Mouse (Mus musculus) neural tube, embryonic 12.5 days (tissue): Measurements from ENCODE around the gene Bcar3. TPM values are rescaled to one million over a fixed set of nuclear protein-coding genes. Genes with fewer than 3 reads are reported as not detected.
A peak's percentile ranks its signal among the peaks of the same experiment; 100 is the strongest.

Experiments
- ATAC-seq: fragments of 200-750 bp; cut with Nextera tagmentation; 2 replicates; pipeline ENCODE4 v1.8.0; 2017; ENCODE audit warnings: low read depth, mild to moderate bottlenecking, moderate TSS enrichment, moderate library complexity; ENCODE audit not compliant: low FRiP score
- H3K27ac ChIP-seq: fragments of 300-500 bp; sonication (generic); 2 replicates; pipeline ENCODE4 v1.5.1; 2016
- H3K27me3 ChIP-seq: fragments of 300-500 bp; sonication (generic); replicated peaks from 2 replicates; pipeline ENCODE4 v1.6.1; 2016; ENCODE audit warnings: mild to moderate bottlenecking
- H3K36me3 ChIP-seq: fragments of 300-500 bp; sonication (generic); 2 replicates; pipeline ENCODE4 v1.6.1; 2016; ENCODE audit warnings: mild to moderate bottlenecking
- H3K4me1 ChIP-seq: fragments of 300-500 bp; sonication (generic); 2 replicates; pipeline ENCODE4 v1.6.1; 2016
- H3K4me2 ChIP-seq: fragments of 300-500 bp; sonication (generic); replicated peaks from 2 replicates; pipeline ENCODE4 v1.6.1; 2016; ENCODE audit warnings: mild to moderate bottlenecking
- H3K4me3 ChIP-seq: fragments of 300-500 bp; sonication (generic); 2 replicates; pipeline ENCODE4 v1.5.1; 2016
- H3K9ac ChIP-seq: fragments of 300-500 bp; sonication (generic); 2 replicates; pipeline ENCODE4 v1.6.1; 2016; ENCODE audit warnings: mild to moderate bottlenecking
- H3K9me3 ChIP-seq: fragments of 300-500 bp; sonication (generic); 2 replicates; pipeline ENCODE4 v1.6.1; 2016; ENCODE audit warnings: mild to moderate bottlenecking
- WGBS: fragments of 180-500 bp; shearing (Covaris S2); methylation state at CpG from one replicate; pipeline ENCODE4 v1.1.7; 2016; 5-methylcytosine and 5-hydroxymethylcytosine counted together
- polyA plus RNA-seq: library from polyadenylated mRNA; unstranded; fragments of >200 nt; fragmentation: Nextera tagmentation; extraction: Ambion mirVana; gene quantifications from 2 replicates; pipeline ENCODE4 v1.2.1, GENCODE M21; 2016

Gene Bcar3
- polyA plus RNA-seq, 1 experiment from 2014 or later = 13.2 TPM

DNA sequence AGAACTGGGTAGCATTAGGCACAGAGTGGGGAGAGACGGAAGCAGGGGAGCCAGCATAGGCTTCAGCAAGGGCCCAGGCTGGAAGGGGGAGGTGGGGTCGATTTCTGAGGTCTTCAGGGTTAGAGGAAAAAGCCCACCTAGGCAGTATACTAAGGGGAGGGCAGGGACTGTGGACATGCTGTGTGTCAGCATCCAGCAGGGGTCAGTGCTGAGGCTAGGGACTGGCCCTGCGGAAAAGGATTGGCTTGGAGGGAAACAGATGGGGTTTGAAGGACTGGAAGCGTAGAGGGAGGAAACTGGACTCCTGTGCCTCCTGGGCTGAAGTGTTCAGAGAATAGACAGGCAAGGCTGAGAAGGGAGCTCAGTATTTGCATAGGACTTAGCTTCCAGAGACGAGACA is 215.1 kb downstream of the Bcar3 start:
- H3K9ac ChIP-seq = no peak overlapping the region
- no peak overlapping the region for H3K4me2 ChIP-seq
- H3K4me1 ChIP-seq = no peaks in the 10 kb centered on the region
- no peak overlapping the region for H3K4me3 ChIP-seq
- WGBS = 39% methylated on average over 5 of the region's 5 CpGs
- peak; percentile 74 for ATAC-seq
- no peak overlapping the region for H3K27ac ChIP-seq
- no peaks in the 10 kb centered on the region for H3K27me3 ChIP-seq
- no peaks in the 10 kb centered on the region for H3K9me3 ChIP-seq
- peaks cover 9% of the 10 kb centered on the region; the same call in 1 of the 2 replicates for H3K36me3 ChIP-seq

DNA sequence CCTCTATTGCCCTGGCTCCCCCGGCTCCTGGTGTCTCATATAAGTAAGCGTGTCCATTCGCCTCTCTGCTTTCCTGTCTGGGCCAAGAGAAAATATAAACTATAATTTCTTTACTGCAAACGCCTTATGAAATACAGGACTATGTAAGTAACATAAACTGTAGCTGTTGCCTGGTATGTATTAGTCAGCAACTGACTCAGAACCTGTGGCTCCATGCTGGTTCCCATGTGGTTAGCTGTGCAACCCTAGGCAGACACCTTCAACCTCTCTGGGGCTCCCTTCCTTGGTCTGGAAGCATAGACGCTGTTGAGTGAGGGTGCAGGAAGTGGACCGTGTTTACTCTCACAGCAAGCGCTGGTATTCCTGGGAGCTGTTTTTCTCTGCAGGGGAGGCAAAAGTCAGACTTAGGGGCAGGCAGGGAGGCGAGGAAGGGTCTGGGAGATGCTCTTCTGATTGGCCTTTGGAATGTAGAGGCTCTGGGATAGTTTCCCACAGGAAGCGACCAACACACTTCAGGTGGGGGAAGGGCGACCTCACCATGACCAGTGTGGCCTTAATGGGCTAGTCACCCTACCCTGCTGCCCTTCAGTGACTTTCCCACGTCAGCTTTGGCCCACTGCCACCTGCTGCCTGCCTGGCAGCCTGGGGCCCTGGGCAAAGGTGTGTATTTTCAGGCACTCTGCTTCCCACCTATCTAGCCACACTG is 215.8 kb downstream of the Bcar3 start:
- no peaks in the 10 kb centered on the region for H3K27me3 ChIP-seq
- H3K9ac ChIP-seq = no peak overlapping the region
- no peak overlapping the region for H3K4me2 ChIP-seq
- no peaks in the 10 kb centered on the region for H3K9me3 ChIP-seq
- no peak overlapping the region for H3K27ac ChIP-seq
- no peak overlapping the region for H3K4me3 ChIP-seq
- no peak for ATAC-seq
- no peaks in the 10 kb centered on the region; the same call in 1 of the 2 replicates for H3K4me1 ChIP-seq
- H3K36me3 ChIP-seq = peaks cover 9% of the 10 kb centered on the region; the same call in 1 of the 2 replicates
- WGBS = 69% methylated on average over 11 of the region's 11 CpGs

DNA sequence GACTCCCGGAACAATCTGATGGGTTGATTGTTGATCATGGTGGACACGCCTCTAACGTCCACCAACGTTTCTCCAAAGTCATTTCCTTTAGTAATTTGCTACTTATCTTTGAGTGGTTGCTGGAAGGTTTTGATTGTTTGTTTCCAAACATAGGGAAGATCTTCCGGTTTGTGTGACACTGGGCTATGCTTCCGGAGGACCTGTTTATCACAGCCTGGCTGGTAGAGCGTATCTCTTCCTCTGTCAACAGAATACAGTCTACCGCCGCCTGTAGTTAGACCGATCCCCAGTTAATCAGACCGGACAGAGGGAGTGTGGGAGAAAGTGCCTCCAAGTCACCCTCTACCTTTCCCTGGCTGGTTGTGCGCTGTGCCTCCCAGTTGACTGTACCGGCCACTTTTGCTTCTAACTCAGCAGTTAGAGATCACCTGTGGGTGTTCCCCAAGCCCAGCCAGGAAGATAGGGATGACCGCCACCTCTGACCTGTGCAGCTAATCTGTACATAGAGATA is 216.4 kb downstream of the Bcar3 start:
- Histone ChIP-seq H3K4me1 (peaks cover under 1% of the 10 kb centered on the region; the same call in 1 of the 2 replicates), H3K9ac (no peak overlapping the region), H3K27ac (no peak overlapping the region), H3K4me3 (no peak overlapping the region), H3K27me3 (no peaks in the 10 kb centered on the region), H3K4me2 (no peak overlapping the region), H3K36me3 (peaks cover 9% of the 10 kb centered on the region; the same call in 1 of the 2 replicates), H3K9me3 (no peaks in the 10 kb centered on the region)
- 89% methylated on average over 14 of the region's 14 CpGs for WGBS
- no peak for ATAC-seq

DNA sequence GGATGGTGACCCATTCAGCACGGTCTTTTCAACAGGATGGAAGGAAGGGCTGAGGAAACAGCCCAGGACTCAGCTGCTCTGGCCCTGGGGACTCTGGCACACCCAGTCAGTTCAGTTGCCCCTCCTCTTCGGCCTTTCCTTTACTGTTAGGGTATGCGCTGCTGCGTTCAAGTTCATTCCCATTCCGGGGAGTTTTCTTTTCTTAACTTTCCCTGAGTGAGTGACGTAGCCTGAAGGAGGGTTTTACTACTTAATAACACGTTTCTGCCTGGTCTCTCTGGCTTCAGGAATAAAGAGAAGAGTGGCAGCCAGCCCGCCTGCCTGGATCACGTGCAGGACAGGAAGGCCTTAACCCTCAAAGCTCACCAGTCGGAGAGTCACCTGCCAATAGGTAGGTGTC is 217.0 kb downstream of the Bcar3 start:
- WGBS = 68% methylated on average over 10 of the region's 10 CpGs
- no peak overlapping the region for H3K4me2 ChIP-seq
- peaks cover 9% of the 10 kb centered on the region; the same call in 1 of the 2 replicates for H3K36me3 ChIP-seq
- no peak overlapping the region for H3K4me3 ChIP-seq
- H3K27ac ChIP-seq = no peak overlapping the region
- H3K9me3 ChIP-seq = no peaks in the 10 kb centered on the region
- H3K27me3 ChIP-seq = no peaks in the 10 kb centered on the region
- H3K9ac ChIP-seq = no peak overlapping the region
- peaks cover 7% of the 10 kb centered on the region; the same call in 1 of the 2 replicates for H3K4me1 ChIP-seq
- no peak for ATAC-seq

DNA sequence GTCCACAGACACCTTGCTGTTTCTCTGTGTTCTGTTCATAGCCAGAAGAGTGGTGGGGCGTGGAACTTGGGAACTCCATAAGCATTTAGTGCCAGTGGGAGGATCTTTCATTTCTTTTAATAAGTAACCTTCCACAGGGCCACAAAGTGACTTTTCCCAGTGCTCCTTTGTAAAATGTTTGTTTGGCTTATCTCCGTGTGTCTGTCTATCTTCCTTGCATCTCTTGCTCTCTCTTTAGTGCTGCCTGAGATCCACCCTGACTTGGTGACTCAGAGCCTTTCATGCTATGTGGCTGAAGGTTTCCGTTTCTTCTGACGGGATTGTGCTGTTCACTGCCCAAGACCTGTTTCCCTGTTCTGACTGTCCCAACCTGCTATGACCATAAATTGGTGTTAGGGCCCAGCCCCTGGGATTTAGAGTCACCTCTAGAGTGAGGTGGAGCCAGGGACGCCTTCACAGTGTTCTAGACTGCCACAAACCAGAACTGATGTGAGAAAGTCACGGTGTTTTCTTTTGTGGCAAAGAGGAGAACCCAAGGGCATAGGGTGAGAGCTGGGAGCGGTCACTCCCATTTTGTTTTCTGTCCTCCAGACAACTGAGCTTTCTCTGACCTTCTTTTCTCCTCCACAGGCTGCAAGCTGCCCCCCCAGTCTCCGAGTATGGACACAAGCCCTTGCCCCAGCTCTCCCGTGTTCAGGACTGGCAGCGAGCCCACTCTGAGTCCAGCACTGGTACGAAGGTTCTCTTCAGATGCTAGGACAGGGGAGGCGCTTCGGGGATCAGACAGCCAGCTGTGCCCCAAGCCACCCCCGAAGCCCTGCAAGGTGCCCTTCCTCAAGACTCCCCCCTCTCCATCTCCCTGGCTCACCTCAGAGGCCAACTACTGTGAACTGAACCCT is 218.0 kb downstream of the Bcar3 start:
- H3K4me1 ChIP-seq = peaks cover 9% of the 10 kb centered on the region; the same call in 1 of the 2 replicates
- no peak for ATAC-seq
- 90% methylated on average over 14 of the region's 14 CpGs for WGBS
- H3K4me2 ChIP-seq = no peak overlapping the region
- peaks cover 9% of the 10 kb centered on the region; the same call in 1 of the 2 replicates for H3K36me3 ChIP-seq
- H3K9ac ChIP-seq = no peak overlapping the region
- no peak overlapping the region for H3K27ac ChIP-seq
- H3K27me3 ChIP-seq = no peaks in the 10 kb centered on the region
- no peaks in the 10 kb centered on the region for H3K9me3 ChIP-seq
- H3K4me3 ChIP-seq = no peak overlapping the region

DNA sequence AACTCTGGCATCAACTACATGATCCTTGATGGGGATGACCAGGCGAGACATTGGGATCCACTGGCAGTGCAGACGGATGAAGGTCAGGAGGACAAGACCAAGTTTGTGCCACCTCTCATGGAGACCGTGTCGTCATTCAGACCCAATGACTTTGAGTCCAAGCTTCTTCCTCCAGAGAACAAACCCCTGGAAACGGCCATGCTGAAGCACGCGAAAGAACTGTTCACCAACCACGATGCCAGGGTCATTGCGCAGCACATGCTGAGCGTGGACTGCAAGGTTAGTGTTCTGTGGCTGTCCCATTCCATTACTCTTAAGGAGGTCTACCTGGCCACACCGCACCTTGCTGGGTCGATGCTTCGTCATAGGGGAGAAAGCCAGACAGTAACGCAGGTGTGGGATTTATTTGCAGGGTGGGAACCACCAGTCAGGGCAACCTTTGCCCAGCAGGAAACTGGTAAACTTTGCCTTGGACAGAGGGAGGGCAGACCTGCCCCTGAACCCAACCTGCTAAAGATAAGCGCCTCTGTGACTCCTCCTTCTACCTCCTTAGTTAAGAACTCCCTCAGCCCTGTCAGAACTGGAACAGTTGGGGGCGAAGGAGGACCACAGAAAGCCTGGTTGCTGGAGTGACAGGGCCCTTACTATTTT is 218.9 kb downstream of the Bcar3 start:
- H3K9ac ChIP-seq = no peak overlapping the region
- H3K4me3 ChIP-seq = no peak overlapping the region
- H3K36me3 ChIP-seq = peaks cover 9% of the 10 kb centered on the region; the same call in 1 of the 2 replicates
- no peak overlapping the region for H3K4me2 ChIP-seq
- H3K4me1 ChIP-seq = peaks cover 18% of the 10 kb centered on the region; the same call in 1 of the 2 replicates
- no peak for ATAC-seq
- no peaks in the 10 kb centered on the region for H3K9me3 ChIP-seq
- no peak overlapping the region for H3K27ac ChIP-seq
- no peaks in the 10 kb centered on the region for H3K27me3 ChIP-seq
- 94% methylated on average over 16 of the region's 16 CpGs for WGBS

DNA sequence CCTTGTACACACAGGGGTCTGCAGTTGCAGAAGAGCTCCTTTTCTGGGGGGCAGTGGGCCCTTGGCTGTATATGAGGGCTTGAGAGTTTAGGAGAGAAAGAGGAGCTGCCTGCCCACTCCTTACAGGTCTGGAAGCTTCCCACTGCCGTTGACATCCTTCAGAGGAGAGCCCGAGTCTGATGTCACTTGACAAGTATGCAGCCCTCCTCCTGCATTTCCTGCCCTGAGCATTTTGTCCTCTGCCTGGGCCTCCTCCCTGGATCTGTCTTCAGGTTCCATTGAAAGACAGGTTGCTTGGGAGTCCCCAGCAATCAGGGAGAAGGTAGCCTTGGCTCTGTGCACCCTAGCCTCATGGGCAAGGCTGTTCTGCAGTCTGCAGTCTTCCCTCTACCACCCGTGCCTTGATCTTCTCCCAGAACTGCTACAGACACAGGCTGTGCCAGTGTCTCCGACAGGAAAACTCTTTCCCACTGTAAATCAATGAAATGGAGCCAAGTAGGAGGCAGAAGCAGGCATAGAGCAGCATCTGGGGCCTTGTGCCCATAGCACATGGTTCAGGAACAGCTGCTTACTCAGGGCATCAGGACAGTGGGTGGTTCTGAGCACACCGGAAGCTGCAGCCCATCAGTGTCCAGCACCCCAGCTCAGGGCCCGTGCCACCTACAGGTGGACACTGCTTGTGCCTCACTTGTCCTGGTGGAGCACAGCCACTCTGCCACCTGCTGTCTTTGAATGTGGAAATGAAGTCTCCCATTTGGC is 221.8 kb downstream of the Bcar3 start:
- H3K4me1 ChIP-seq = peaks cover 36% of the 10 kb centered on the region
- WGBS = 72% methylated on average over 6 of the region's 6 CpGs

DNA sequence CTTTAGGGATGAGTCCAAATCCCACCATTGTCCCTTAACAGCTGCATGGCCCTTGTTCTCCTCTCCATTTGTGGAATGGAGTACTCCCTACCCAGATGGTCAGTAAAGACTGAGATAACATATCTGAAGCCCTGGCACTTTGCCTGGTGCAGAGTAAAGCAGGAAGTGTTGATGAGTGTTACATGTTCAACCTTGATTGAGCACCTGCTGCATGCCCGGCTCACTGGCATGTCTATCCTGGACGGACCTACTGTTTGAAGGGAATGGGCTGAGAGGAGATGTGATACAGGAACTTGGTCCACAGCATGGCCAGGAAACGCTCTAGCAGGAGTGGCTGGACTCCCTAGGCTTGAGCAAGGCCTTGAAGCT is 222.4 kb downstream of the Bcar3 start:
- no peak overlapping the region for H3K4me3 ChIP-seq
- no peak overlapping the region for H3K27ac ChIP-seq
- H3K27me3 ChIP-seq = no peaks in the 10 kb centered on the region
- H3K4me2 ChIP-seq = no peak overlapping the region
- H3K36me3 ChIP-seq = peaks cover 9% of the 10 kb centered on the region; the same call in 1 of the 2 replicates
- H3K4me1 ChIP-seq = peaks cover 39% of the 10 kb centered on the region
- 90% methylated on average over 3 of the region's 3 CpGs for WGBS
- H3K9me3 ChIP-seq = no peaks in the 10 kb centered on the region
- H3K9ac ChIP-seq = no peak overlapping the region
- ATAC-seq = no peak

More for the DNA sequence above, 221.8 kb downstream of the Bcar3 start:
- no peaks in the 10 kb centered on the region for H3K9me3 ChIP-seq
- H3K4me2 ChIP-seq = no peak overlapping the region
- no peak for ATAC-seq
- no peak overlapping the region for H3K4me3 ChIP-seq
- H3K27me3 ChIP-seq = no peaks in the 10 kb centered on the region
- H3K36me3 ChIP-seq = peaks cover 9% of the 10 kb centered on the region; the same call in 1 of the 2 replicates
- H3K9ac ChIP-seq = no peak overlapping the region
- H3K27ac ChIP-seq = no peak overlapping the region

DNA sequence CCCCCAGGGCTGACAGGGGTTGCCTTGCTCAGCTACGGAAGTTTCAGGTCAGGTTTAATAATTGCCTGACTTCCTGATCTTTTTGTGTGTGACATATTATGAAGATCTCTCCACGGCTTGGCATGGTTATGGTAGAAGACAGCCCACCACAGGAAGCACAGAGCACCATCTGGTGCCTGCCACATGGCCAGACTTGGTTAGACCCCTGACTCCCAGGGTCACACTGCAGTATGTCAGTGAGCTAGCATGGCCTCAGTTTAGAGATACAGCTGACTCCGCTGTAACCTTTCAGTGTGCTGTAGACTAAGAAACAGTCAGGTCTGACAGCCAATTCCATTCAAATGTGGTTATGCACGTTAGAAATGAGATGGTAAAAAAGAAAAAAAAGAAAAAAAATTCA is 223.8 kb downstream of the Bcar3 start:
- ATAC-seq = peak; percentile 51
- Histone ChIP-seq H3K4me2 (0 out of 2 replicates have a peak overlapping the region, but pooled peaks have one; percentile 10), H3K4me1 (peaks cover 39% of the 10 kb centered on the region)

DNA sequence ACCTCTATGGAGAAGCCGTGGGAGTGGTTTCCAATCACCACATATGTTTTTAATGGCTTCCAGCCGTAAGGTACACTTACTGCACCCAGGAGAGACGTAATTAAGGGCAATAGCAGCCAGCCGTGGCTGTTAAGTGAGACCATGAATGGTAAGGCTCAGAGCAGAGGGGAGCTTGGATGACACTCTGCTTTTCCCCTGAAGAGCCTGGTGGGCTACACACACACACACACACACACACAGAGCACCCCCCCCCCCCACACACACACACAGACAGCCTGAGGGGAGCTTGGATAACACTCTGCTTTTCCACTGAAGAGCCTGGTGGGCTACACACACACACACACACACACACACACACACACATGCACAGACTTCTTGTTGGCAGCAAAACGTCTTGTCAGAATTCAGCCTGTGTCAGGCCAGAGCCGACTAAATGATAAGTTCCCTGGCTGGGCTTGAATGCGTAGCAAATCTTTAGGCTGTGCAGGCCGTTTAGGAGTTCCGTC is 224.3 kb downstream of the Bcar3 start:
- 27% methylated on average over 9 of the region's 9 CpGs for WGBS
- H3K9ac ChIP-seq = no peak overlapping the region
- peaks cover 39% of the 10 kb centered on the region for H3K4me1 ChIP-seq
- H3K9me3 ChIP-seq = no peaks in the 10 kb centered on the region
- H3K27ac ChIP-seq = peak overlapping the region; percentile 29; the same call in 1 of the 2 replicates
- H3K4me3 ChIP-seq = no peak overlapping the region
- no peaks in the 10 kb centered on the region for H3K27me3 ChIP-seq
- H3K4me2 ChIP-seq = 0 out of 2 replicates have a peak overlapping the region, but pooled peaks have one; percentile 10
- H3K36me3 ChIP-seq = no peaks in the 10 kb centered on the region
- ATAC-seq = peak; percentile 85

More for the DNA sequence above, 223.8 kb downstream of the Bcar3 start:
- Histone ChIP-seq H3K9ac (no peak overlapping the region), H3K9me3 (no peaks in the 10 kb centered on the region), H3K36me3 (peaks cover 4% of the 10 kb centered on the region; the same call in 1 of the 2 replicates), H3K4me3 (no peak overlapping the region), H3K27me3 (no peaks in the 10 kb centered on the region), H3K27ac (no peak overlapping the region)
- WGBS = 49% methylated on average over 4 of the region's 4 CpGs

DNA sequence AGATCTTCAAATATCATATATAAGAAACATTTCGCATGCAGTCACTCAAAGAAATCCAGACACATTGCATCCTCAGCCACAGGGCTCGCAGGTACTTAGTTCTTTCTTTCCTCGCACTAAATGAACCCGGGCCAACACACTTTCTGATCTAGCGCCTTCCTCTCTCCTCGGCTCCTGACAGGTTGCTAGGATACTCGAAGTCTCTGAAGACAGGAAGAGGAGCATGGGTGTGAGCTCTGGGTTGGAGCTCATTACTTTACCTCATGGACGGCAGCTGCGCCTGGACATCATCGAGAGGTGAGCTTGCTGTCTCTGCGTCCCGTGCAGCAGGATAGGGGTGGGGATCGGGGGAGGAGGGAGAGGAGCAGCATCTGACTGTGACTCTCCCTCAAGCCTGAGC is 225.1 kb downstream of the Bcar3 start:
- ATAC-seq = peak; percentile 14; the same call in 1 of the 2 replicates
- no peak overlapping the region for H3K27ac ChIP-seq

More for the DNA sequence above, 225.1 kb downstream of the Bcar3 start:
- Histone ChIP-seq H3K4me3 (no peak overlapping the region), H3K4me1 (peaks cover 39% of the 10 kb centered on the region), H3K9me3 (no peaks in the 10 kb centered on the region), H3K9ac (0 out of 2 replicates have a peak overlapping the region, but pooled peaks have one; percentile 17), H3K36me3 (no peaks in the 10 kb centered on the region; the same call in 1 of the 2 replicates), H3K27me3 (no peaks in the 10 kb centered on the region), H3K4me2 (peak overlapping the region; percentile 18; the same call in 1 of the 2 replicates)
- 40% methylated on average over 13 of the region's 13 CpGs for WGBS
